Mouse (Mus musculus) CH12.LX (cell line): ENCODE measurements around the gene Gadd45gip1.

Source experiments
- CHD2 ChIP-seq: IDR thresholded peaks from 2 replicates; pipeline ENCODE4 v1.6.1; 2011; ENCODE audit warnings: low read length, improper control_type of control experiment
- CTCF ChIP-seq, 2 experiments: IDR thresholded peaks in 1 of 2; conservative IDR thresholded peaks in 1 of 2; 2 replicates each; pipeline ENCODE4 v1.5.1; 2011 to 2012; ENCODE audit warnings: low read depth in 2 of 2, low read length in 2 of 2, improper control_type of control experiment in 1 of 2, inconsistent platforms in 1 of 2, mild to moderate bottlenecking in 1 of 2, moderate library complexity in 1 of 2
- E2F4 ChIP-seq: IDR thresholded peaks from 2 replicates; pipeline ENCODE4 v1.6.1; 2011; ENCODE audit warnings: low read depth, low read length, improper control_type of control experiment; ENCODE audit not compliant: insufficient replicate concordance
- EP300 ChIP-seq: IDR thresholded peaks from 2 replicates; pipeline ENCODE4 v1.6.1; 2011; ENCODE audit warnings: low read length, improper control_type of control experiment
- ETS1 ChIP-seq: conservative IDR thresholded peaks from 2 replicates; pipeline ENCODE4 v1.6.1; 2012; ENCODE audit warnings: low read depth, mild to moderate bottlenecking, inconsistent platforms, low read length, improper control_type of control experiment, moderate library complexity
- PAX5 ChIP-seq: IDR thresholded peaks from 2 replicates; pipeline ENCODE4 v1.6.1; 2012; ENCODE audit warnings: low read length, inconsistent platforms, mixed read lengths
- POLR2A ChIP-seq: IDR thresholded peaks from 2 replicates; pipeline ENCODE4 v1.6.1; 2011; ENCODE audit warnings: low read depth, mild to moderate bottlenecking, improper control_type of control experiment, low read length
- RCOR1 ChIP-seq: conservative IDR thresholded peaks from 2 replicates; pipeline ENCODE4 v1.6.1; 2012; ENCODE audit warnings: low read depth, mild to moderate bottlenecking, inconsistent platforms, low read length, improper control_type of control experiment
- TBP ChIP-seq: conservative IDR thresholded peaks from 2 replicates; pipeline ENCODE4 v1.6.1; 2011; ENCODE audit warnings: low read depth, low read length, improper control_type of control experiment

GRCm38 (mm10) chr8:84856434-84856833, 25.1 kb downstream of the Gadd45gip1 start:
- TF ChIP-seq POLR2A (no peak), ETS1 (no peak), PAX5 (no peak), TBP (no peak), E2F4 (no peak), EP300 (no peak), CTCF (conservative IDR thresholded peaks at IDR 0.05 in 1 of 2, IDR thresholded peaks at IDR 0.05 in 1 of 2; ENCODE audit: low read depth in 2 of 2, low read length in 2 of 2) (no peak), RCOR1 (no peak), CHD2 (no peak)
